Mouse (Mus musculus): Measurements from ENCODE around the gene Slc9a9. TPM values are rescaled to one million over a fixed set of nuclear protein-coding genes. Genes with fewer than 3 reads are reported as not detected.

The Slc9a9 gene
- total RNA-seq, 2 experiments from 2014 or later, result 1.6 to 2.4 TPM

GRCm38 (mm10) chr9:94732599-94733287 lies 63.0 kb downstream of the Slc9a9 start:
- no peak for DNase-seq

GRCm38 (mm10) chr9:94734320-94734719 lies 64.6 kb downstream of the Slc9a9 start:
- DNase-seq, result no peak

DNA sequence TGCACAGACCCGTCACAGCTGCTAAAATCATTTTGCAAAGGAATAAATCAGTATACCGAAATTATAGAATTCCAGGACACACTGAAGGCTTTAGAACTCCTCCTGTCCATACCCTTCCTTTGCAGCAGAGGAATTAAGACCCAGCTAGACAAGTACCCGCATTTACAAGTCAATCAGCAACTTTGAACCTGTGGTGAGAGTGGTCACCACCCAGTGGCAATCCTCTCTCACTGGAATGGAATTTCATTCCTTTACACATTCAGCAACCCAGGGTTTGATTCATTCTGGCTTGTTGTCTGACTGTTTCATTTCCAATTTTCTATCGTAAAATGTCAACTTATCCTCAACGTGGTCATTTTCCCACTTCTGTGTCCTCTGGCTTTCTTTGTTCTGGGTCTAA lies 67.5 kb downstream of the Slc9a9 start:
- no peak for DNase-seq

DNA sequence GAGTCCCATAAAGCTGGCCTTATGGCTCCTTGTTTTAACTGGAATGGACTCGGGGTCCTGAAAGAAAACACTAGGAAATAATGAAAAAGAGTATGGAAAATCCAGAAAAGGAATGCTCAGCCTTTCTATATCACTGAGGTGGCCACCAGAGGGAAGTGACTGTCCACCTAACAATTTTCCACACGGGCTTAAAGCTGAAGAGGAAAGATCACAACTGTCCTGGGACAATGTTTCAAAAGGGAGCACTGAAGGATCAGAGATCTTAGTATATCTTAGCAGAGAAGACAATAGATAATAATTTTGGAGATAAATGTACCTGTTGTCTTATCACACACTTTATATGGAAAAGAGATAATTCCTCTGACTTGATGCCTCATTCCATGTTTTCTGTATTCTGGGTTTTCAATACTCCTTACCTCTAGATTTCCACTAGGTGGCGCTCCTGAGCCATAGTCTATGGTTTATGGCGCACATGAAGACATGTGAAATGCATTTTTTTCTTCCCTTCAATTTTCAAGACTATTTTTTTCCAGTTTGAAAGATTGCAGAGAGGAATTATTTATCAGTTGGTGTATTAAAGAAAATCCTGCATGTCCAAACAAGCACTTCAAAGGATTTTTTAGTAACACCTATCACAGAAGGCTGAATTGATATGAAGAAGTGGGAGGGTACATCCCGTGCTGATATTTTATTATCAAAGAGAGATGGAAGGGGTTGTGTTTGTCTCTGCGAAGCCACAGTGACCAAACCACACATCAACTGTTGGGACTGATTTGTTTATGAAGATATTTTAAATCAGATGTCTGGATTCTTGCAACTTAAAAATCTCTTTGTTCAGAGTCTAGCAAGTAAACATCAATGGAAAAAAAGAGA lies 69.1 kb downstream of the Slc9a9 start:
- peak; percentile 49 to 85 for DNase-seq

DNA sequence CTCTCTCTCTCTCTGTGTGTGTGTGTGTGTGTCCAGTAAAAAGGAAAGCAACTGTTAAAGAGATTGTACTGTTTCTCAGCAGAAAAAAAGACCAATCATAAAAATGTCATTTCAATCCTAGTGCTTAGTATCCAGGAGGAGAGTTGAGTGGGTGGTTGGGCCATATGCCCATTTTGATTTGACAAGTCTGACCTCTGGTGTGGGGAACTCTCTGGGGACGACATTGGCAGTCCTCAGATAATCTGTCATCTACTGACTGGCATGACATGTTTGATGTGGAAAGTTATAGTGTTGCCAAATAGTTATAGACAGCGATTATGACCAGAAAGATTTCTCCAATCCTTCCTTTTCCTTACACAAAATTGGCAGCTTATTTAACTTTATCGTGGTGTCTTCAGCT lies 71.1 kb downstream of the Slc9a9 start:
- no peak for DNase-seq

- DNase-seq, result no peak
Observed at GRCm38 (mm10) chr9:94743291-94743690, 73.6 kb downstream of the Slc9a9 start.

DNA sequence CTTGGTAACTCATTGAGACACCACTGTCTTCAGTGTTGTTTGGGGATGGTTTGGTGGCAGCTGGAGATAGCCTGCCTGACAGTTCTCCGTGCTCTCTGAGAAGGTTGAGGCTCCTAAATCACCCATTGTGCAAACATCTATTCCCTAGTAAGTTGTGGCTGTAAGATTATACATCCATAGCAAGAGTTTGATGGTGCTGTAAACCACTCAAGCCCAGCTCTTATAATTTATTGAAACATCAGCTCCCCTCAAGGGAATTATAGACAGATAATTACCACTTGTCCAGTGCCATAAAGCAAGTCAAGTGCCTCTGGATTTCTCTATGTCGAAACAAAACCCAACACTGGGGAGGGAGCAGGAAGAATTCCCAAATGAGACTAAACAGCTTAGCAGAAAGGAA lies 78.8 kb downstream of the Slc9a9 start:
- DNase-seq, result no peak

DNA sequence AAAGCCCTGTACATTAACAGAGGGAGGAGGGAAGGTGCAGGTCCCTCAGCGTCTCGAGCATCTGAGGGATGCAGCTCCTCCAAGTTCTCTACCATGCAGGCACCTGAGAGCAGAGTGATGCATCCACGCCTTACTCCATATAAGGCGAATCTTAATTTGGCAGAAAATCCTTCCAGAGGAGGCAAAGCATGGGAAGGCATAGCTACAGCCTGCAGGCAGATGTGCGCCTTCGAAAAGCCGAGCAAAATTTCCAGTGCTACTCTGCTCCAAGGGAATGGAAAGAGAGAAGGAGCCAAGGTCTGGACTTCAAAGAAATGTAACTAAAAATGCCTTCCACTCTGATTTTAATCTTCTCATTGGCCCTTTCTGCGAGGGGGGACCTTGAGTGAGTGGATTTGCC lies 80.5 kb downstream of the Slc9a9 start:
- DNase-seq, result no peak

DNA sequence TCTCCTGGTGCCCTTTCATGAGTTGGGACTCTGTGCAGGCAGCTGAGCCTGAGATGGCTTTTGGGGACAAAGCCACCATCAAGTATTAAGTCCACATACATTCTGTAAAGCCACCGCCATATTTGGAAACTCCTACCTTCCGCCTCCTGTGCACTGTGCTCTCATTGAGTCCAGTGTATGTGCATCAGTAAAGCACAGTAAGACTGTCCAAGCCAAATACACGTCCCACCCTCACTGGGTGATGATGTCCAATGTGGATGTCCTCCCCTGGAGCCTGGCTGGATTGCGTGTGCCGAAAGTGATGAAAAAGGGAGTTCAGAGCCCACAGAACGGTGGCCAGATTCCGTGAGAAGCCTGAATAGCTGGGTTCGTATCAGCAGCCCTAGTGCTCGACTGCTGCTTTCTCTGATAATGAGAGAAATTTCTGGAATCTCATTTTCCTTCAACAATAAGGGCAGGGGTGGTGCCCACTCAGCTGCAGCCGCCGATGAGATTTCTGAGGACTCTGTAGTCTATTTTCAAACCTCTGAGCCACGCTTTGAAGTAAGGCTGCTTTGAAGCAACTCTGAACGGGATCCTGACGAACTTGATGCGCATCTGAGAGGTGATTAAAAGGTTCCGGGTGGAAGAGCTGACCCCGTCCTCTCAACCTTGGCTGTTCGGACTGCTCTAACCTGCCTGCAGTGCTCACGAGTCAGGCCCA lies 81.4 kb downstream of the Slc9a9 start:
- DNase-seq, result no peak

DNA sequence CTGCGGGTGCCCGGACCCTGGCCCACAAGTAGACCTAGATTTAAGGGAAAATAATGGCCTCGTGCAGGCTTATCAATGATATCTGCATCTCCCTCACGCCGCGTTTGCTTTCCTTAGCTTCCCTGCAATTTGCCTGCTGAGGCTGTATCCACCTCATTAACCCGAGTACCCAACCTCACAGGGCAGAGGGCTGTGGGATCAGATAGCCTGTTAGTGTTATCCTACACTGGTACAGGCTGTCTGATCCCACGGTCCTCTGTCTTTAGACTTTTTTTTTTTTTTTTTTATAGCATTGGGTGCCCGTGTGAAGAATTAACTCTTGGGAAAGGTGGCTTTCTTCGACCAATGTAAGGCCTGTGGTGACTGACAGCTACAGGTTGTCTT lies 81.9 kb downstream of the Slc9a9 start:
- no peak for DNase-seq

- DNase-seq, result no peak
Observed at GRCm38 (mm10) chr9:94752121-94752520, 82.4 kb downstream of the Slc9a9 start.

- no peak for DNase-seq
Observed at GRCm38 (mm10) chr9:94759904-94760303, 90.2 kb downstream of the Slc9a9 start.

DNA sequence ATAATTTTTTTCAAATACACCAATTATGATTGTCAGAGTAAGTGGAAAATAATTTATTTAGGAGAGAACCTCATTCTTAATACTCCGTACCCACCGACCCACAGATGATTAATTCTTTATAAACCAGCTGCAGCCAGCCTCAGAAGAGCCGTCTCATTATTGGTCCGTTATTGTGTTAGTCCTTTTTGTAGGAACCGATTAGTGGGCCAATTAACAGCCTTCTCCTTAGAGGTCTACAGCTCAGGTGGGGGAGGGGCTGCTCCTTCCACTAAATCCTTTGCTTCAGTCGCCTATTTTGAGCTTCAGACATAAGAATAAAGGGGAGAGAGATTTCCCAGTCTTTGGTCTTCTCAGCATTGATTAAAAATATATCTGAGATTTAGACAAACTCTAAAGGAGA lies 98.4 kb downstream of the Slc9a9 start:
- DNase-seq, result no peak

- DNase-seq, result no peak
Observed at GRCm38 (mm10) chr9:94768524-94768923, 98.8 kb downstream of the Slc9a9 start.

DNA sequence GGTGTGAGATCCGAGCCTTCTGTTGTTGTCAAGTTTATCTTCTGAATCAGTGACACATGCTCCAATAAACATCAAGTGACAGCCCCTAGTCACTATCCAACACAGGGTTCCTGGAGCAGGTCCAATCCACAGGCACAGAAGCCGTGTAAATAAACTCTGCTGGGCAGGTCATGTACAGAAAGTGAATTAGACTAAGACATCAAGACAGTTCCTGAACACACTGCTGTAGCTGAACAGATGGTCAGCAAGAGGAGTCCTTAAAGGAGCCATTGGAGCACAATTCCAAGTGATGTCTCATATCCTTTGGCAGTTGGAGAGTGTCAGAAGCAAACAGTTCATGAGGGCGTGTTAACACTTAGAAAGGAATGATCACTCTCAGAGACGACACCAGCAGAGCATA lies 103.6 kb downstream of the Slc9a9 start:
- no peak for DNase-seq

DNA sequence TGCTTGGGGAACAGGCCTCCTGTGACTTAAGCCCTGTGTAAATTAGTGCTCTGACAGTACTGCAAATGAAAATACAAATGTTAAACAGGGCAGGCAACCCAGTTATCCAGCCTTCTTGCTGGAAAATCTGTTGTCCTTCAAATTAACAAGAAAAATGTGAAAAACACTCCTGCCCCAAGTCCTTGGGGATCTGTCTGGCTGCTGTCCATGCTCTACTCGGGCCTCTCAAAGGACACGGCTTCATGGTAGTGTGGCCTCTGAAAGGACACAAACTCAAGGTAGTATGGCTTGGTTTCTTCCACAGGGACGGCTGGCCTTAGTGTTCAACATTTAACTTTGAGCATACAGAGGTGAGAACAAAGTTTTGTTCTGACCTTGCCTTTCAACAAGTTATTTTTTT lies 118.6 kb downstream of the Slc9a9 start:
- no peak for DNase-seq

DNA sequence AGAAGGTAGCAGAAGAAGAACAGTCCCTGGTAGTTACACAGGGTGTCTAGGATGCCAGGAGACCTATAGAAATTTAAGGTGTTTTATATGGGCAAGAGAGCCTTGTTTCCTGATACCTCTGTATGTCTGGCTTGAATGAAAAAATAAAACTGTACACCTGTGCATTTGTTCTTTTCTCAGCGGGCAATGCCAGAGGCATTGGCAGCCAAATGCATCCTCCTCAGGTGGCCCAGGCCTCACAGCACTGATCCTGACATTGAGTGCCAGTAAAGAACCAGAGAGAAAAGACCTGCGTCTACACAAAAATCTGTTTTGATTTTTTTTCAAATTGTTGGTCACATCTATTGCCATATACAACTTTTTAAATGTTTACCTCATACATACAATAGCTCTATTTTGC lies 121.3 kb downstream of the Slc9a9 start:
- DNase-seq, result no peak

- no peak for DNase-seq
Observed at GRCm38 (mm10) chr9:94803073-94803472, 133.4 kb downstream of the Slc9a9 start.

DNA sequence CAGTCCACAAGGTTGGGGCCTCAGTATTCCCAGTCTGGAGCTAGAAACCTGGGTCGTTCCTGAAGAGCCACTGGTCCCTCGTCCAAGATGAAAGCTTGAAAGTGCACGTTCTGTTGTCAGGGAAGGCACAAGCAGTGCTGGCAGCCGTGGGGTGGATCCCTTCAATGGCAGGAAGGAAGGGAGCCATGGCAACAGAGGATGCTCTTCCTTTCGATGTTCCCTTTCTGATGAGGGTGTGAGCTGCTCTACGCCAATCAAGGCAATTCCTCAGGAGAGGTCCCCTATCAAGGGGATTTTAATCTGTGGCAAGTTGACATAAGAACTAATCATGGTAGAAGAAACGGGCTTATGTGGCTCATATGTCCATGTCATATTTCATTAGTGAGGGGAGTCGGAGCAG lies 135.8 kb downstream of the Slc9a9 start:
- DNase-seq, result peak in 1 of 2 experiments; percentile 1

GRCm38 (mm10) chr9:94815518-94815917 lies 145.8 kb downstream of the Slc9a9 start:
- DNase-seq, result no peak

DNA sequence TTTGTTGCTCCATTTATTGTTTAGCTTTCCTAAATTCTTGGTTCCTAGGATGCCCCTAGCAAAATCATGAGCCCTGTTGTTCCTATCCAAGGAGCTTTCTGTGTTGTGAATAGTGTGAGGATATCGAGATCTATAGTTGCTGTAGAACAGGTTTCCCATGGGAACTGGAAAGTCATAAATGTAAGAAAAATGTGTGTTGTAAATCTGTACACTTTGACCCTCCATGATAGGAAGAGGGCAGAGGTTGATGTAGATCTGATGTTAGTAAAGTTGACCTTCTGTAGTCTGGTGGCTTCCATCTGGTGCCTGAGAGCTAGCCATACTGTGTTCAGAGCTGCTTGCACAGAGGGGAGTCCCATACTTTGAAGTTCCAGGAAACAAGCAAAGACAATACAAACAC lies 151.6 kb downstream of the Slc9a9 start:
- DNase-seq, result no peak

DNA sequence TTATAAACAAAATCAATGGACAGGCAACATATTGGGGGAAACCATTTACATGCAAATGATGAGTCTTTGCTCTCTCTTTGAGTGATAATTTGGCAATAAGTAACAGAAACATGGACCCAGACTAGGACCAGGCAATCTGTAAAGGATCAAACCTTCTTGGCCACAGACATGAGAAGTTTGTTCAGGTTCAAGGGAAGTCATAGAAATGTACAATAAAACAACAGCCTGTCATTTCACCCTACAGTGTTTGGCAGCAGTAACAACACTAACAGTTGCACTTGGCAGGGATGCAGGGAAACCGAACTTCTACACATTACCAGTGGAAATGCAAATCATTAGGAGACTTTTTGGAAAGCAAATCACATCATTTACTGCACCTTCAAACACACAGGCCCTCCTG lies 164.1 kb downstream of the Slc9a9 start:
- no peak for DNase-seq

DNA sequence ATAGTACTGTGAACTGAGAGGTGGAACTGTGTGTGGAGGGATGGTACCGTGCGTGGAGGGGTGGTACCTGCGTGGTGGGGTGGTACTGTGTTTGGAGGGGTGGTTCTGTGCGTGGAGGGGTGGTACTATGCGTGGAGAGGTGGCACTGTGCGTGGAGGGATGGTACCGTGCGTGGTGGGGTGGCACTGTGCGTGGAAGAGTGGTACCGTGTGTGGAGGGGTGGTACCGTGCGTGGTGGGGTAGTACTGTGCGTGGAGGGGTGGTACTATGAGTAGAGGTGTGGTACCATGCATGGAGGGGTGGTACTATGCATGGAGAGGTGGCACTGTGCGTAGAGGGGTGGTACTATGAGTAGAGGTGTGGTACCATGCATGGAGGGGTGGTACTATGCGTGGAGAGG lies 167.7 kb downstream of the Slc9a9 start:
- no peak for DNase-seq
